Mouse (Mus musculus) testis, adult 2 months (tissue): ENCODE measurements at regions not wholly inside any gene's neighbourhood (a gene's known extent, or its start where the extent isn't known, plus 50 kb on each side); places are given as distances from the start of the nearest gene placed in this dataset.

Experiments used
- H3K27ac ChIP-seq: fragments of 200-500 bp; 2 replicates; pipeline ENCODE4 v1.5.1; 2012; ENCODE audit warnings: low read depth, low read length; ENCODE audit not compliant: control insufficient read depth, insufficient read depth
- H3K27me3 ChIP-seq: fragments of 200-500 bp; 2 replicates; pipeline ENCODE4 v1.6.1; 2012; ENCODE audit warnings: mild to moderate bottlenecking, low read length, moderate library complexity; ENCODE audit not compliant: control insufficient read depth, insufficient read depth
- H3K36me3 ChIP-seq: fragments of 200-500 bp; 2 replicates; pipeline ENCODE4 v1.6.1; 2012; ENCODE audit warnings: mild to moderate bottlenecking, low read length; ENCODE audit not compliant: control insufficient read depth, insufficient read depth
- H3K4me1 ChIP-seq: fragments of 200-500 bp; 2 replicates; pipeline ENCODE4 v1.6.1; 2012; ENCODE audit warnings: low read length; ENCODE audit not compliant: control insufficient read depth, insufficient read depth
- H3K4me3 ChIP-seq: fragments of 200-500 bp; 2 replicates; pipeline ENCODE4 v1.5.1; 2012; ENCODE audit warnings: low read depth, mild to moderate bottlenecking, low read length, moderate library complexity, mixed read lengths; ENCODE audit not compliant: control insufficient read depth
- CTCF ChIP-seq: fragments of 200-500 bp; IDR thresholded peaks from 2 replicates; pipeline ENCODE4 v1.5.1; 2012; ENCODE audit warnings: low read depth, mild to moderate bottlenecking, inconsistent platforms, low read length, moderate library complexity; ENCODE audit not compliant: control insufficient read depth, insufficient read depth, insufficient replicate concordance
- POLR2A ChIP-seq: fragments of 200-500 bp; IDR thresholded peaks from 2 replicates; pipeline ENCODE4 v1.6.1; 2012; ENCODE audit warnings: low read depth, mild to moderate bottlenecking, inconsistent platforms, low read length, moderate library complexity; ENCODE audit not compliant: control insufficient read depth

DNA sequence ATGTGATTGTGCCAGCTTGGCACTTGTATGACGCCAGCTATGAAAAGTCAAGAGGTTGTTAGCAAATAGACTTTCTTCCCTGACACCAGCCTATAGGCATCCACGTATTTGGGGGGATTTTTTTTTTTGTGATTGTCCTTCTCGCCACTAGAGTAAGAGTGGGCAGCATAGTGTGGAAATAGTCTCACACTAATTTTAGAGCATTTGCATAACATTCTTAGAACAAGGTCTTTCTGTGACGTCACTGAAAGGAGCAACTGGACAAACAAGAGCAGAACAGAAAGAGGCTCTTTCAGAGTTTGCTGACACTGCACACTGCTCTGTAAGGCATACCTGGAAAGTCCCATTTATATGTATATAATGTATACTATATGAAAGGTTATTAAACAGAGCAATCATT, 86.0 kb upstream of the Ado start:
- no peaks in the 10 kb centered on the region for H3K36me3 ChIP-seq
- peaks cover 3% of the 10 kb centered on the region for H3K4me1 ChIP-seq
- no peak overlapping the region for H3K27ac ChIP-seq
- TF ChIP-seq POLR2A = no peak
- no peak for TF ChIP-seq CTCF
- H3K4me3 ChIP-seq = no peak overlapping the region
- no peaks in the 10 kb centered on the region for H3K27me3 ChIP-seq

DNA sequence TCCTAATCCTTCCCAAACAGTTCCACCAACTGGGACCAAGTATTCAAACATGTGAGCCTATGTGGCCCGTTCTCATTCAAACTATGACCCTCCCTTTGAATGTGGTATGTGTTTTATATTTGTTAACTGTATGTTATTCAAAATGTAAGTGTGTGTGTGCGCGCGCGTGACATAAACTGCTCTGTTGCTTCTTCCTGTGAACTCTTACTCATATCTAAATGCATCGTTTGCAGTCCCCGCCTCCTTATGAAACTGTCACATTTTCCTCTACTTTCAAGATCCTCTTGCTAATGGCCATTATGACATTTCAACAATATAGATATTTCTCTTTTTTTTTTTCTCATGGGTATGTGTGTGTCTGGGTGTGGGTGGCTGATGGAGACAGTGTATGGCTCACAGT, 84.3 kb upstream of the Ado start:
- TF ChIP-seq CTCF (no peak), POLR2A (no peak)
- no peaks in the 10 kb centered on the region for H3K36me3 ChIP-seq
- H3K27me3 ChIP-seq = no peaks in the 10 kb centered on the region
- no peak overlapping the region for H3K27ac ChIP-seq
- no peak overlapping the region for H3K4me3 ChIP-seq
- H3K4me1 ChIP-seq = peaks cover 3% of the 10 kb centered on the region

DNA sequence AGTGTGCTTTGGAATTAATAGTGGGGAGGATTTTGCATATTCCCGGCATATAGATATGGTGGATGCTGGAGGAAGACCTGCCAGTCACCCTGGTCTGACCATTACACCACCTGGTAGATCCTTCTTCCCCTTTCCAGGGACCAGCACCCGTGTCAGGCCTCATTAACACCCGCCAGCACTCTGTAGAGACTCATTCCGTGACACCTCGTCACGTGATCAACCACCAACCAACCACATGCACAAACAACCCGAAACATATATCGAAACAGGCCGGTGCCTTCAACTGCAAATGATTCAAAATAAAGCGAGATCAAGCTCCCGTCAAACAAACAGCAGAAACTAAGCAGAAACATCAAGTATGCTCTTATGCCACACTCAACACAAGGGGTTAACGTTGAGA, 74.6 kb upstream of the Ado start:
- no peak for TF ChIP-seq POLR2A
- TF ChIP-seq CTCF = no peak
- Histone ChIP-seq H3K36me3 (no peaks in the 10 kb centered on the region), H3K27ac (no peak overlapping the region), H3K4me1 (no peaks in the 10 kb centered on the region), H3K4me3 (no peak overlapping the region), H3K27me3 (no peaks in the 10 kb centered on the region)

DNA sequence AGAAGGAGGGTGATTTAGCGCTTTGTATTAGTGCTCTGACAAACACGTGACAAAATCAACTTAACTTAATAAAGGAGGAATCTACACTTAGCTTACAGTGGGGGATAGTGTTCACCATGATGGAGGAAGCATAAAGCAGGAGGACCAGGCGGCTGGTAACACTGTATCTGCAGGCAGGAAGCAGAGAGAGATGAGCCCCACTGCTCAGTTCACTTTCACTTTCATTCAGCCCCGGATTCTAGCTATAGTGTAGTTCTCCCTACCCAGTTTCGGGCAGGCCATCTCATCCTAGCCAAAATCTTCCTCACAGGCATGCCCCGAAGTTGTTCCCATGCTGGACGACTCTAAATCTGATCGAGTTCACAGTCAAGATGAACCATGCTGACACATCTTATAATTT, 71.3 kb upstream of the Ado start:
- no peaks in the 10 kb centered on the region for H3K36me3 ChIP-seq
- no peaks in the 10 kb centered on the region for H3K4me1 ChIP-seq
- no peak overlapping the region for H3K4me3 ChIP-seq
- no peaks in the 10 kb centered on the region for H3K27me3 ChIP-seq
- TF ChIP-seq CTCF (no peak), POLR2A (no peak)
- no peak overlapping the region for H3K27ac ChIP-seq

DNA sequence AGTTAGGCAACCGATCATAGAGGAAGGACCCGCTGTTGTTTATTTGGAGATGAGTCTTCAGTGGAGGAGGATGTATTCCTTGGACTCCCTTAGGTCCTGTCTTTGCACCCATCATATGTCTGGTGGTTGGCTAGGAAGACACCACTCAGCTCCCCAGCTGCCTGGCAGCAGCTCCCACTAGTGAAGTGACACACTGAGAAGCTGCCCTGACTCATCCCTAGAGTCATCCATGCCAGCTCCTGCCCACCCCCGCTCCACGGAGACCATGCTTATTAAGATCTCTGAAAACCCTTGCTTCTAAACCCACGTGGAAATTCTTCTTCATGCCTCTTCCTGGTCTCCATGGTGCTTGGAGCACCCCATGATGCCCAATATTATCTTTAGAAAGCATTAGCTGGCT, 69.4 kb upstream of the Ado start:
- Histone ChIP-seq H3K36me3 (no peaks in the 10 kb centered on the region), H3K27ac (no peak overlapping the region), H3K4me3 (no peak overlapping the region), H3K4me1 (no peaks in the 10 kb centered on the region), H3K27me3 (no peaks in the 10 kb centered on the region)
- TF ChIP-seq POLR2A = no peak
- no peak for TF ChIP-seq CTCF

DNA sequence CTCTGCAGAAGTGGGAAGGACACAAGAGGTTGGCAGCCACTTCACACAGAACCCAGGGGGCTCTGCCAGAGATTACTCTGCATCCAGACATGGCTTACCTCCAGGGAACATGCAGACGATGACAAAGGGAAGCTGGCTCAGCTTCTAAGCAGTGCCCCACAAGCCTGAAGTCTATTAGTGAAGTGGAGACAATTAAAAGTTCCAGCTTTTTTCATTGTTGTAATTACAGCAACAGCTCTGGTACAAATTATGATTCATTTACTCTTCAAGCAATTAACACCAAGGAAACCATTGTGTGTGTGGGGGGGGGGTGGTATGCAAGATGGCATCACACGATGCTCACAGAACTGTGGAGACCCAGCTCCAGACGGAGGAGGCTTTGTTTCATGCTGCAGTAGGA, 66.3 kb upstream of the Ado start:
- Histone ChIP-seq H3K4me3 (no peak overlapping the region), H3K36me3 (no peaks in the 10 kb centered on the region), H3K4me1 (no peaks in the 10 kb centered on the region), H3K27ac (no peak overlapping the region), H3K27me3 (no peaks in the 10 kb centered on the region)
- no peak for TF ChIP-seq CTCF

DNA sequence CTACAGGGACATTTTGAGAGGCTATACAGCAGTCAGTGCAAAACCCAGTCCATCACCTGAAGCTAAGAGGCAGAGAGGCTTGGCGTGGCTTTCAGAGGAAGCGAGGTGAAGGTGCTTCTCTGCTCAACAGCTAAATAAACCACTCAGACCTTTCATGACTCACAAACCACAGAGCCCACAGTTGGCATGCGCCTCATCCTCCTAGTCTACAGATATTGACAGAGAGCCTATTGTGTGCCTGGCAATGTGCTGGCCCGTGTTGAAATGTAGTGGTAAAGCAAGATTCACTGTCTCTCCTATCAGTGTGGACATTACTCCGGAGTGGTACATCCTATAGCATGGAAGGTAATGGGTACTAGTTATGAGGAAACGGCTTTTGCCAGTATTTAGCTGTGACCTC, 61.9 kb upstream of the Ado start:
- Histone ChIP-seq H3K27ac (no peak overlapping the region), H3K27me3 (no peaks in the 10 kb centered on the region), H3K4me1 (no peaks in the 10 kb centered on the region), H3K4me3 (peak overlapping the region; percentile 42), H3K36me3 (no peaks in the 10 kb centered on the region)
- TF ChIP-seq CTCF (no peak), POLR2A (no peak)

DNA sequence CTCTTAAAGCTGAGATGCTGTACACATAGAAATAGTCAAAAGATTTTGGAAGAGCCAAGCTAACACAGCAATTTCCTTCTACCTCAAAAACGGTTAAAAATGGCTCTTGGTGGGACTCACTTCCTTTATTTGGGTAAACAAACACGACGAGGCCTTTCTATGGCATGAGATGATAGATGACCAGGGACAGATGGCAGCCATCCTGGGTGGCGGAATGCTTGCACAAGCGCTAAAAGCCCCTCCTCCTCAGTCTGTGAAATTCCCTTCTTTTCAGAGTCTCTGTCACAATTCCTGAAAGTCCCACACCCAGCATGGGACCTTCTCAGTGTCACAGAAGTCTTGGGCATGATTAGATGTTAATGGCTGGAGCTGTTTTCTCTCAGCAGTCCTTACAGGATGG, 59.3 kb upstream of the Ado start:
- TF ChIP-seq CTCF (no peak), POLR2A (no peak)
- Histone ChIP-seq H3K4me3 (no peak overlapping the region), H3K4me1 (no peaks in the 10 kb centered on the region), H3K36me3 (no peaks in the 10 kb centered on the region), H3K27me3 (no peaks in the 10 kb centered on the region), H3K27ac (no peak overlapping the region)
